Comparison of ENCODE assay signal across 8 mouse cellular contexts in genomic region chr17:35841076-35841950, GRCm38 (mm10). TPM values are rescaled to one million over a fixed set of nuclear protein-coding genes. Genes with fewer than 3 reads are reported as not detected.
DNase-seq lines count a peak whose midpoint lies in the region; ATAC-seq lines count a peak whose summit lies in the region.

Gene Mdc1, plus strand, starts transcription at chr17:35841515.

- DNase-seq in NIH3T3 (ENCODE audit: low read depth), result peak; percentile 100
- DNase-seq in cerebellum, postnatal 10 days, result peak; percentile 99
- peak; percentile 99 to 100 for DNase-seq in frontal cortex, postnatal 10 days (ENCODE audit: low spot score in 2 of 2)
- peak; percentile 99 to 100 for DNase-seq in layer of hippocampus, postnatal 14 days (ENCODE audit: low spot score in 2 of 2)
- DNase-seq in lung, postnatal 14 days, result peak; percentile 99
- peak; percentile 99 for DNase-seq in retina, adult 2 months (ENCODE audit: low read depth, low spot score)
- peak; percentile 97 to 99 for DNase-seq in thymus, postnatal 36 days

- H3K36me3 ChIP-seq in hindbrain, embryonic 12.5 days, result peaks cover 21% of the 10 kb centered on the region

- H3K27me3 ChIP-seq in hindbrain, embryonic 12.5 days, result no peaks in the 10 kb centered on the region

- H3K4me1 ChIP-seq in hindbrain, embryonic 12.5 days, result peaks cover 16% of the 10 kb centered on the region

- H3K4me3 ChIP-seq in hindbrain, embryonic 12.5 days, result peak within 1 kb of the TSS; percentile 58

- peak within 1 kb of the TSS; percentile 65 for H3K9ac ChIP-seq in hindbrain, embryonic 12.5 days

- WGBS in hindbrain, embryonic 12.5 days, result under 1% methylated on average over 59 of the region's 59 CpGs

- H3K4me2 ChIP-seq in hindbrain, embryonic 12.5 days (replicated peaks), result peak within 1 kb of the TSS; percentile 73

- peak within 1 kb of the TSS; percentile 73 for H3K27ac ChIP-seq in hindbrain, embryonic 12.5 days

- peak; percentile 91 for ATAC-seq in hindbrain, embryonic 12.5 days (ENCODE audit: low FRiP score)

- H3K9me3 ChIP-seq in hindbrain, embryonic 12.5 days (replicated peaks), result no peaks in the 10 kb centered on the region

RNA-seq across cellular contexts. Expression of gene Mdc1, which starts in this region (rescaled TPM):
- 14.4 and 18.2 TPM in 2 replicates for polyA plus RNA-seq in hindbrain, embryonic 12.5 days (2016; fragmentation: Nextera tagmentation; extraction: Ambion mirVana)
- 10 to 100 TPM; 13.6 to 15.0 TPM for total RNA-seq in layer of hippocampus, postnatal 14 days (2021)

Comparison
In these comparisons a context has a peak if more than half of its experiments do, and no peak if none do; other contexts are left out.
1. Peak in every context shown above with its lines: DNase-seq, ATAC-seq, H3K4me3 ChIP-seq and H3K27ac ChIP-seq.